Mouse (Mus musculus) stomach, postnatal 0 days (tissue): ENCODE data around the gene Nr2f6.

ENCODE experiments used
- CTCF ChIP-seq: IDR thresholded peaks from 2 replicates; pipeline ENCODE4 v1.5.1; 2016; ENCODE audit warnings: antibody characterized with exemption, low read depth, mild to moderate bottlenecking, moderate library complexity
- EP300 ChIP-seq: optimal IDR thresholded peaks from 2 replicates; pipeline ENCODE3; 2016; ENCODE audit warnings: antibody characterized with exemption

- TF ChIP-seq CTCF = peak; percentile 17; the same call in 1 of the 2 replicates
- TF ChIP-seq EP300 = no peak
These were observed 8.8 kb downstream of the Nr2f6 start for GRCm38 (mm10) chr8:71373000-71373399.
